Mouse (Mus musculus): ENCODE data around the gene Ccl8. TPM values are rescaled to one million over a fixed set of nuclear protein-coding genes. Genes with fewer than 3 reads are reported as not detected.

The Ccl8 gene
- total and polyA plus RNA-seq, 3 experiments: not detected

GRCm38 (mm10) chr11:82078136-82078730 lies 36.8 kb upstream of the Ccl8 start:
- Histone ChIP-seq H3K4me1 (ENCODE audit: control insufficient read depth in 1 of 2, insufficient read depth in 2 of 2, low read length in 2 of 2) (no peaks in the 10 kb centered on the region), H3K9me3 (replicated peaks; ENCODE audit: insufficient read depth, low read length) (no peaks in the 10 kb centered on the region), H3K4me3 (ENCODE audit: control insufficient read depth in 1 of 2, insufficient read depth in 1 of 2, low read depth in 2 of 2, low read length in 2 of 2) (no peak overlapping the region), H3K27me3 (ENCODE audit: control insufficient read depth in 1 of 2, insufficient read depth in 2 of 2, low read length in 2 of 2) (no peaks in the 10 kb centered on the region), H3K79me2 (ENCODE audit: control insufficient read depth, insufficient read depth, low read length, poor library complexity) (no peaks in the 10 kb centered on the region), H3K36me3 (ENCODE audit: control insufficient read depth in 1 of 2, insufficient read depth in 2 of 2, low read length in 2 of 2) (no peaks in the 10 kb centered on the region), H3K27ac (ENCODE audit: control insufficient read depth, low read depth, low read length) (no peak overlapping the region), H3K9ac (ENCODE audit: control insufficient read depth, low read depth, low read length, poor library complexity, severe bottlenecking) (no peak overlapping the region)
- no peak for DNase-seq (ENCODE audit: low read depth, low spot score)
- TF ChIP-seq USF2 (IDR thresholded peaks at IDR 0.05; ENCODE audit: borderline replicate concordance in 1 of 2, insufficient read depth in 1 of 2, low read depth in 1 of 2, low read length in 2 of 2) (no peak), EP300 (IDR thresholded peaks at IDR 0.05; ENCODE audit: low read depth in 1 of 2, low read length in 2 of 2) (no peak), TBP (IDR thresholded peaks at IDR 0.05; ENCODE audit: low read depth, low read length) (no peak)

DNA sequence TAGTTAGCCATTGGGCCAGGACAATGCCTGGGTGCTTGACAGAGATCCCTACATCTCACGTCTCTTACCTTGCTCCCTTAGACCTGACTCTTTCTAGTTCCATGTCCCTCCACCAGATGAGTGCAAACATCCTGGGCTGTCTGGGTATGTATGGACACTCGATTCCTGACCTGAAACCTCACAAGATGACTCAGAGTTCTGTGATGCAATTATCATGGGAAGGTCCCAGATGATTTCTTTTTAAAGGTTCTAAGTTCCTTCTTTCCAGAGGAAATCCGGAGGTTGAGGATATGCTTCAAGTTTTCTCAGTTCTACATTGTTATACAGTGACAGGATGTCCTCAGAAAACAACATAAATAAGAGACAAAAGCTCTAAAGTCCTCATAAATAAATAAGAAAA lies 34.1 kb upstream of the Ccl8 start:
- no peak overlapping the region for H3K27ac ChIP-seq (ENCODE audit: control insufficient read depth, low read depth, low read length)
- TF ChIP-seq EP300 (IDR thresholded peaks at IDR 0.05; ENCODE audit: low read depth in 1 of 2, low read length in 2 of 2) (no peak), ZNF384 (IDR thresholded peaks at IDR 0.05; ENCODE audit: low read depth, low read length) (no peak)

GRCm38 (mm10) chr11:82084360-82084759 lies 30.6 kb upstream of the Ccl8 start:
- H3K9ac ChIP-seq (ENCODE audit: control insufficient read depth, low read depth, low read length, poor library complexity, severe bottlenecking): no peak overlapping the region
- H3K36me3 ChIP-seq (ENCODE audit: control insufficient read depth in 1 of 2, insufficient read depth in 2 of 2, low read length in 2 of 2): no peaks in the 10 kb centered on the region
- TF ChIP-seq POLR2AphosphoS5 (IDR thresholded peaks at IDR 0.05; ENCODE audit: borderline replicate concordance, low read depth, low read length) (no peak), BHLHE40 (IDR thresholded peaks at IDR 0.05; ENCODE audit: borderline replicate concordance, low read depth, low read length) (no peak), TCF12 (IDR thresholded peaks at IDR 0.05; ENCODE audit: low read depth, low read length) (no peak), ELF1 (IDR thresholded peaks at IDR 0.05; ENCODE audit: low read depth, low read length) (no peak), E2F4 (IDR thresholded peaks at IDR 0.05; ENCODE audit: borderline replicate concordance, low read depth, low read length) (no peak), ZMIZ1 (IDR thresholded peaks at IDR 0.05; ENCODE audit: low read depth, low read length) (no peak), MAX (IDR thresholded peaks at IDR 0.05; ENCODE audit: low read length) (no peak), USF2 (IDR thresholded peaks at IDR 0.05; ENCODE audit: borderline replicate concordance in 1 of 2, insufficient read depth in 1 of 2, low read depth in 1 of 2, low read length in 2 of 2) (no peak), HCFC1 (IDR thresholded peaks at IDR 0.05; ENCODE audit: low read depth, low read length) (no peak), MXI1 (IDR thresholded peaks at IDR 0.05; ENCODE audit: low read depth, low read length) (no peak), RCOR1 (IDR thresholded peaks at IDR 0.05; ENCODE audit: low read depth, low read length) (no peak), MYB (IDR thresholded peaks at IDR 0.05; ENCODE audit: low read depth, low read length) (no peak), SMC3 (IDR thresholded peaks at IDR 0.05; ENCODE audit: low read depth, low read length) (no peak)
- no peak for DNase-seq (ENCODE audit: low read depth, low spot score)
- H3K27me3 ChIP-seq (ENCODE audit: control insufficient read depth in 1 of 2, insufficient read depth in 2 of 2, low read length in 2 of 2): no peaks in the 10 kb centered on the region
- H3K4me3 ChIP-seq (ENCODE audit: control insufficient read depth in 1 of 2, insufficient read depth in 1 of 2, low read depth in 2 of 2, low read length in 2 of 2): no peak overlapping the region
- H3K4me1 ChIP-seq (ENCODE audit: control insufficient read depth in 1 of 2, insufficient read depth in 2 of 2, low read length in 2 of 2): no peaks in the 10 kb centered on the region
- H3K27ac ChIP-seq (ENCODE audit: control insufficient read depth, low read depth, low read length): no peak overlapping the region
- no peaks in the 10 kb centered on the region for H3K9me3 ChIP-seq (replicated peaks; ENCODE audit: insufficient read depth, low read length)
- no peaks in the 10 kb centered on the region for H3K79me2 ChIP-seq (ENCODE audit: control insufficient read depth, insufficient read depth, low read length, poor library complexity)

More for the DNA sequence above, 34.1 kb upstream of the Ccl8 start:
- no peaks in the 10 kb centered on the region for H3K36me3 ChIP-seq (ENCODE audit: control insufficient read depth in 1 of 2, insufficient read depth in 2 of 2, low read length in 2 of 2)
- H3K79me2 ChIP-seq (ENCODE audit: control insufficient read depth, insufficient read depth, low read length, poor library complexity): no peaks in the 10 kb centered on the region
- no peak overlapping the region for H3K9ac ChIP-seq (ENCODE audit: control insufficient read depth, low read depth, low read length, poor library complexity, severe bottlenecking)
- no peak for DNase-seq (ENCODE audit: low read depth, low spot score)
- no peaks in the 10 kb centered on the region for H3K27me3 ChIP-seq (ENCODE audit: control insufficient read depth in 1 of 2, insufficient read depth in 2 of 2, low read length in 2 of 2)
- H3K4me3 ChIP-seq (ENCODE audit: control insufficient read depth in 1 of 2, insufficient read depth in 1 of 2, low read depth in 2 of 2, low read length in 2 of 2): no peak overlapping the region
- no peaks in the 10 kb centered on the region for H3K9me3 ChIP-seq (replicated peaks; ENCODE audit: insufficient read depth, low read length)
- no peaks in the 10 kb centered on the region for H3K4me1 ChIP-seq (ENCODE audit: control insufficient read depth in 1 of 2, insufficient read depth in 2 of 2, low read length in 2 of 2)

All from MEL (cell line).